Mouse (Mus musculus): Measurements from ENCODE around the gene Mtus2. TPM values are rescaled to one million over a fixed set of nuclear protein-coding genes. Genes with fewer than 3 reads are reported as not detected.
A peak's percentile ranks its signal among the peaks of the same experiment; 100 is the strongest.

Gene Mtus2
- polyA plus RNA-seq, 1 experiment from 2014 or later, result 3.5 TPM

- peak; percentile 52 for DNase-seq (ENCODE audit: extremely low spot score, low spot score)
- H3K36me3 ChIP-seq (replicated peaks), result no peaks in the 10 kb centered on the region
- peaks cover 14% of the 10 kb centered on the region for H3K4me1 ChIP-seq
- H3K4me3 ChIP-seq, result peak overlapping the region; percentile 64
- WGBS, result under 1% methylated on average over 32 of the region's 32 CpGs
- peaks cover 4% of the 10 kb centered on the region; the same call in 1 of the 2 replicates for H3K9me3 ChIP-seq
- H3K27ac ChIP-seq, result peak overlapping the region; percentile 70
- H3K27me3 ChIP-seq (ENCODE audit: poor library complexity, severe bottlenecking), result peaks cover 40% of the 10 kb centered on the region
Measured at GRCm38 (mm10) chr5:148264819-148265707, 307.9 kb downstream of the Mtus2 start.

- peaks cover 14% of the 10 kb centered on the region for H3K4me1 ChIP-seq
- 76% methylated on average over 2 of the region's 2 CpGs for WGBS
- DNase-seq (ENCODE audit: extremely low spot score, low spot score), result no peak
Measured at GRCm38 (mm10) chr5:148266841-148267240, 309.7 kb downstream of the Mtus2 start.

GRCm38 (mm10) chr5:148267446-148267845 lies 310.3 kb downstream of the Mtus2 start:
- Histone ChIP-seq H3K27me3 (ENCODE audit: poor library complexity, severe bottlenecking) (peaks cover 40% of the 10 kb centered on the region), H3K9me3 (peaks cover 4% of the 10 kb centered on the region; the same call in 1 of the 2 replicates), H3K4me3 (no peak overlapping the region), H3K27ac (no peak overlapping the region), H3K36me3 (replicated peaks) (no peaks in the 10 kb centered on the region), H3K4me1 (peaks cover 14% of the 10 kb centered on the region)
- 67% methylated on average over 4 of the region's 4 CpGs for WGBS
- DNase-seq (ENCODE audit: extremely low spot score, low spot score), result no peak

More at GRCm38 (mm10) chr5:148266841-148267240, 309.7 kb downstream of the Mtus2 start:
- H3K36me3 ChIP-seq (replicated peaks), result no peaks in the 10 kb centered on the region
- H3K4me3 ChIP-seq, result no peak overlapping the region
- peaks cover 4% of the 10 kb centered on the region; the same call in 1 of the 2 replicates for H3K9me3 ChIP-seq
- no peak overlapping the region for H3K27ac ChIP-seq
- H3K27me3 ChIP-seq (ENCODE audit: poor library complexity, severe bottlenecking), result peaks cover 40% of the 10 kb centered on the region

- Histone ChIP-seq H3K36me3 (replicated peaks) (no peaks in the 10 kb centered on the region), H3K4me3 (no peak overlapping the region), H3K9me3 (no peaks in the 10 kb centered on the region), H3K4me1 (no peaks in the 10 kb centered on the region), H3K27me3 (ENCODE audit: poor library complexity, severe bottlenecking) (no peaks in the 10 kb centered on the region), H3K27ac (no peak overlapping the region)
- no peak for DNase-seq (ENCODE audit: extremely low spot score, low spot score)
- WGBS, result 93% methylated on average over 6 of the region's 6 CpGs
Measured at GRCm38 (mm10) chr5:148272065-148272464, 314.9 kb downstream of the Mtus2 start.

DNA sequence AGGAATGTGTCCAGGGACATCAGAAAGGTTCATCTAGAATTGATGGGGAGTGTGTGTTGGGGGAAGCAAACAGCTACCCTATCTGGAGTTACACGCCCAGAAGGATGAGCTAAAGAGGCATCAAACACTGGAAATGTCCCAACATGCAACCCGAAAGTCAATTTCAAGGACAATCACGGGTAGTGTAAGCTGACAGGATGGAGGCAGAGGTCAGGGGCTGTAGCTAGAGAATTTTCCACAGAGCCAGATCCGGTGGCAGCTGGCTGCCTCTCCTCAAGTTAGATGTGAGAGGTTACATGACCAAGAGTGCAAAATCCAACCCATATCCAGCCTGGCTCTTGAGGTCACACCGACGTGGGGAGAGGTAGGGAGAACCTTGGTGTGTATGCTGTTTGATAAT lies 315.7 kb downstream of the Mtus2 start:
- no peak overlapping the region for H3K4me3 ChIP-seq
- no peaks in the 10 kb centered on the region for H3K4me1 ChIP-seq
- H3K36me3 ChIP-seq (replicated peaks), result no peaks in the 10 kb centered on the region
- 93% methylated on average over 6 of the region's 6 CpGs for WGBS
- H3K27ac ChIP-seq, result no peak overlapping the region
- no peaks in the 10 kb centered on the region for H3K9me3 ChIP-seq
- DNase-seq (ENCODE audit: extremely low spot score, low spot score), result no peak
- H3K27me3 ChIP-seq (ENCODE audit: poor library complexity, severe bottlenecking), result no peaks in the 10 kb centered on the region

DNA sequence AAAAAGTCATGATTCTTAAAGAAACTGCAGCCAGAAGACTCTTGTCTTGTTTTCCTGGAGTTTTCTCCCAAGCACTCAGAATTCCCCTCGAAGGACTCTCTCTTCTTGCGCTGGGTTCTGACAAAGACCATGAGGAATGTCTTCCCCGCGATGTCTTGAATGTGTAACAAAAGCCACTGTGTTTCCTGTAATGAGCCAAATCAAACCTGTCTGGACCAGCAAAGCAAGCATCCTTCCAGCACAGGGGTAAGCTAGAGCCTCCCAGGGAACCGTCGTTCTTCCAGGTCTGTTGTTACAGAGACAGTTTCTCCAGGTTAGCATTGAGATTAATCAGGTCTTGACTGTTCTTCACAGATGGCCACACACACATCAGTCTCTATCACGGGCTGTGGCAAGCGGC lies 321.1 kb downstream of the Mtus2 start:
- no peaks in the 10 kb centered on the region for H3K36me3 ChIP-seq (replicated peaks)
- no peaks in the 10 kb centered on the region for H3K4me1 ChIP-seq
- 85% methylated on average over 8 of the region's 8 CpGs for WGBS
- DNase-seq (ENCODE audit: extremely low spot score, low spot score), result no peak
- H3K4me3 ChIP-seq, result no peak overlapping the region
- H3K9me3 ChIP-seq, result no peaks in the 10 kb centered on the region
- H3K27ac ChIP-seq, result no peak overlapping the region
- no peaks in the 10 kb centered on the region for H3K27me3 ChIP-seq (ENCODE audit: poor library complexity, severe bottlenecking)

GRCm38 (mm10) chr5:148280321-148280720 lies 323.2 kb downstream of the Mtus2 start:
- Histone ChIP-seq H3K36me3 (replicated peaks) (no peaks in the 10 kb centered on the region), H3K27ac (no peak overlapping the region), H3K4me1 (0 out of 2 replicates have a peak, but pooled peaks cover 3% of the 10 kb centered on the region), H3K4me3 (no peak overlapping the region), H3K9me3 (no peaks in the 10 kb centered on the region), H3K27me3 (ENCODE audit: poor library complexity, severe bottlenecking) (no peaks in the 10 kb centered on the region)
- WGBS, result 88% methylated on average over 5 of the region's 5 CpGs
- DNase-seq (ENCODE audit: extremely low spot score, low spot score), result no peak

- 86% methylated on average over 6 of the region's 6 CpGs for WGBS
- H3K9me3 ChIP-seq, result no peaks in the 10 kb centered on the region
- H3K27ac ChIP-seq, result no peak overlapping the region
- H3K4me3 ChIP-seq, result no peak overlapping the region
- no peaks in the 10 kb centered on the region for H3K36me3 ChIP-seq (replicated peaks)
- DNase-seq (ENCODE audit: extremely low spot score, low spot score), result no peak
- H3K27me3 ChIP-seq (ENCODE audit: poor library complexity, severe bottlenecking), result no peaks in the 10 kb centered on the region
- H3K4me1 ChIP-seq, result 0 out of 2 replicates have a peak, but pooled peaks cover 3% of the 10 kb centered on the region
Measured at GRCm38 (mm10) chr5:148282093-148282492, 325.0 kb downstream of the Mtus2 start.

- Histone ChIP-seq H3K4me3 (no peak overlapping the region), H3K9me3 (no peaks in the 10 kb centered on the region), H3K36me3 (replicated peaks) (no peaks in the 10 kb centered on the region), H3K27ac (no peak overlapping the region), H3K4me1 (0 out of 2 replicates have a peak, but pooled peaks cover 3% of the 10 kb centered on the region), H3K27me3 (ENCODE audit: poor library complexity, severe bottlenecking) (no peaks in the 10 kb centered on the region)
- 95% methylated on average over 5 of the region's 5 CpGs for WGBS
- no peak for DNase-seq (ENCODE audit: extremely low spot score, low spot score)
Measured at GRCm38 (mm10) chr5:148282631-148283030, 325.5 kb downstream of the Mtus2 start.

- no peak overlapping the region for H3K27ac ChIP-seq
- no peaks in the 10 kb centered on the region for H3K36me3 ChIP-seq (replicated peaks)
- H3K4me1 ChIP-seq, result 0 out of 2 replicates have a peak, but pooled peaks cover 3% of the 10 kb centered on the region
- H3K4me3 ChIP-seq, result no peak overlapping the region
- no peaks in the 10 kb centered on the region for H3K27me3 ChIP-seq (ENCODE audit: poor library complexity, severe bottlenecking)
- H3K9me3 ChIP-seq, result no peaks in the 10 kb centered on the region
- no peak for DNase-seq (ENCODE audit: extremely low spot score, low spot score)
- 86% methylated on average over 2 of the region's 2 CpGs for WGBS
Measured at GRCm38 (mm10) chr5:148283177-148283576, 326.1 kb downstream of the Mtus2 start.

GRCm38 (mm10) chr5:148283584-148283983 lies 326.5 kb downstream of the Mtus2 start:
- Histone ChIP-seq H3K27me3 (ENCODE audit: poor library complexity, severe bottlenecking) (no peaks in the 10 kb centered on the region), H3K4me1 (0 out of 2 replicates have a peak, but pooled peaks cover 3% of the 10 kb centered on the region), H3K36me3 (replicated peaks) (no peaks in the 10 kb centered on the region), H3K4me3 (no peak overlapping the region), H3K9me3 (no peaks in the 10 kb centered on the region), H3K27ac (no peak overlapping the region)
- WGBS, result 96% methylated on average over 3 of the region's 3 CpGs
- no peak for DNase-seq (ENCODE audit: extremely low spot score, low spot score)

GRCm38 (mm10) chr5:148287529-148287928 lies 330.4 kb downstream of the Mtus2 start:
- Histone ChIP-seq H3K27me3 (ENCODE audit: poor library complexity, severe bottlenecking) (no peaks in the 10 kb centered on the region), H3K4me1 (peaks cover 11% of the 10 kb centered on the region; the same call in 1 of the 2 replicates), H3K36me3 (replicated peaks) (no peaks in the 10 kb centered on the region), H3K27ac (no peak overlapping the region), H3K4me3 (no peak overlapping the region), H3K9me3 (peaks cover 4% of the 10 kb centered on the region; the same call in 1 of the 2 replicates)
- no peak for DNase-seq (ENCODE audit: extremely low spot score, low spot score)
- 93% methylated on average over 5 of the region's 5 CpGs for WGBS

DNA sequence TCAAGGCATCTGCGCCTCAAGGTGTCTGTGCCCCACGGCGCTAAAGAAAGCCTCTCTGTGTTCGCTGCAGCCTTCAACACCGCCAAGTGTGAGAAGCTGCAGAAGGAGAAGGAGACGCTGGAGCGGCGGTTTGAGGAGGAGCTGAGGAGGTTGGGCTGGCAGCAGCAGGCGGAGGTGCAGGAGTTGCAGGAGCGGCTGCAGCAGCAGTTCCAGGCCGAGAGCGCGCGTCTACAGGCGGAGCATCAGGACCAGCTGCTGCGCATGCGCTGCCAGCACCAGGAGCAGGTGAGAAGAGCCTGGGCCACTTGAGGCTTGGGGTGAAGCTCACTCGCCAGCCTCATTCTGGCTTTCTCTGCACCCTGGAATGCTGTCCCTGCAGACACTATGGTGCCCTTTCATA lies 331.7 kb downstream of the Mtus2 start:
- no peak overlapping the region for H3K27ac ChIP-seq
- WGBS, result 73% methylated on average over 18 of the region's 18 CpGs
- no peaks in the 10 kb centered on the region for H3K27me3 ChIP-seq (ENCODE audit: poor library complexity, severe bottlenecking)
- peaks cover 11% of the 10 kb centered on the region; the same call in 1 of the 2 replicates for H3K4me1 ChIP-seq
- no peaks in the 10 kb centered on the region for H3K36me3 ChIP-seq (replicated peaks)
- DNase-seq (ENCODE audit: extremely low spot score, low spot score), result no peak
- no peak overlapping the region for H3K4me3 ChIP-seq
- H3K9me3 ChIP-seq, result peaks cover 4% of the 10 kb centered on the region; the same call in 1 of the 2 replicates

Measured in forebrain, embryonic 10.5 days (tissue).